Mouse (Mus musculus): ENCODE measurements around the gene Ces1a. TPM values are rescaled to one million over a fixed set of nuclear protein-coding genes. Genes with fewer than 3 reads are reported as not detected.

Gene Ces1a
- not detected in 2 replicates for polyA plus RNA-seq (2016; fragmentation: Nextera tagmentation; extraction: Ambion mirVana)

DNA sequence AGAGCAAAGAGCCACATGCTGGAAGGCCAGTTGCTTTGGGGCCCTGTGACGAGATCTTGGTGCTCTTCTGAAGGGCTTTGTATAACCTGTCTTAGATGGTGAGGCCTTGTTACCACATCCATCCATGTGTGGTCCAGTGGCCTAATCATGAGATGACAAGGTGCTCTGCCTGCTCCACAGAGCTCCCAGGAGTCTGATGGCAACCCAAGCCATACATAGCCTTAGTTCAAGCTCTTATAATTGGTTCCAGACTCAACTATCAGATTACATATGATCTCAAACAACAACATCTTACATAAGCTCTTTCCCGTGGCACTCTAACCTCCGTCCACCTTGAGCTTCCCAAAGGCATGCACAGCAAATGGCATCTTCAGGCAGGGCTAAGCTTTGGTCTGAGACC lies at the start of gene Ces1a:
Gene Ces1a, minus strand, starts transcription at position 101 of the 400 bp plus-strand sequence.
- Histone ChIP-seq H3K27me3 (ENCODE audit: low read depth, poor library complexity, severe bottlenecking) (no peaks in the 10 kb centered on the region), H3K9me3 (replicated peaks) (no peaks in the 10 kb centered on the region), H3K4me1 (0 out of 2 replicates have a peak, but pooled peaks cover 7% of the 10 kb centered on the region), H3K36me3 (no peaks in the 10 kb centered on the region), H3K27ac (no peak within 1 kb of the TSS), H3K4me3 (no peak within 1 kb of the TSS)
- DNase-seq (ENCODE audit: low spot score) = no peak
- 66% methylated on average over 3 of the region's 3 CpGs for WGBS

GRCm38 (mm10) chr8:93095376-93095775 lies 47.4 kb upstream of the Ces1a start:
- DNase-seq (ENCODE audit: low spot score) = peak; percentile 48
- Histone ChIP-seq H3K27me3 (ENCODE audit: low read depth, poor library complexity, severe bottlenecking) (no peaks in the 10 kb centered on the region), H3K4me1 (no peaks in the 10 kb centered on the region), H3K27ac (no peak overlapping the region), H3K4me3 (no peak overlapping the region), H3K36me3 (no peaks in the 10 kb centered on the region), H3K9me3 (replicated peaks) (no peaks in the 10 kb centered on the region)

DNA sequence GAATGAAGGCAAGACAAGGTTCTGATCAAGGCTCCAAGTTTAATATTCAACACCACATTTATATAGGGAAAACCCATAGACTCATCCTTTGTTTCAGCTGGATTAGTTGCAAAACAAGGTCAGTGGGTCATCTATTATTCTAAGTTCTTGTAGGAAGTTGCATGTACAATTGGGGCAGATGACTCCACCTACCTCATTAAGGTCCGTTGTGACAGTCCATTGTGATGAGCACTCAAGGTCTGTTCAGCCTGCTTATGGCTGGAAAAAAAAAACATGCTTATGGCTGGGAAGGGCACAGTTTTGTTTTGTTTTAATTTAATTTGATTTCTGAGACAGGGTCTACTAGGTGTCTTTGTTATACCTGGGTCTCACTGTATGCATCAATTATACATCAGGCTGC lies 43.3 kb upstream of the Ces1a start:
- DNase-seq (ENCODE audit: low spot score) = no peak
- 79% methylated on average over 1 of the region's 1 CpGs for WGBS
- Histone ChIP-seq H3K4me1 (peaks cover 15% of the 10 kb centered on the region), H3K9me3 (replicated peaks) (no peaks in the 10 kb centered on the region), H3K4me3 (no peak overlapping the region), H3K36me3 (no peaks in the 10 kb centered on the region), H3K27ac (no peak overlapping the region), H3K27me3 (ENCODE audit: low read depth, poor library complexity, severe bottlenecking) (no peaks in the 10 kb centered on the region)

GRCm38 (mm10) chr8:93088686-93089122 lies 40.7 kb upstream of the Ces1a start:
- H3K27ac ChIP-seq = peak overlapping the region; percentile 83
- DNase-seq (ENCODE audit: low spot score) = peak; percentile 70
- H3K4me3 ChIP-seq = peak overlapping the region; percentile 33
- 9% methylated on average over 2 of the region's 2 CpGs for WGBS
- peaks cover 15% of the 10 kb centered on the region for H3K4me1 ChIP-seq
- H3K27me3 ChIP-seq (ENCODE audit: low read depth, poor library complexity, severe bottlenecking) = no peaks in the 10 kb centered on the region
- no peaks in the 10 kb centered on the region for H3K36me3 ChIP-seq
- no peaks in the 10 kb centered on the region for H3K9me3 ChIP-seq (replicated peaks)

- no peaks in the 10 kb centered on the region for H3K36me3 ChIP-seq
- peak overlapping the region; percentile 83 for H3K27ac ChIP-seq
- peaks cover 15% of the 10 kb centered on the region for H3K4me1 ChIP-seq
- no peak for DNase-seq (ENCODE audit: low spot score)
- WGBS = 37% methylated on average over 7 of the region's 7 CpGs
- no peaks in the 10 kb centered on the region for H3K27me3 ChIP-seq (ENCODE audit: low read depth, poor library complexity, severe bottlenecking)
- H3K9me3 ChIP-seq (replicated peaks) = no peaks in the 10 kb centered on the region
- H3K4me3 ChIP-seq = peak overlapping the region; percentile 33
Observed at GRCm38 (mm10) chr8:93088193-93088592, 40.2 kb upstream of the Ces1a start.

DNA sequence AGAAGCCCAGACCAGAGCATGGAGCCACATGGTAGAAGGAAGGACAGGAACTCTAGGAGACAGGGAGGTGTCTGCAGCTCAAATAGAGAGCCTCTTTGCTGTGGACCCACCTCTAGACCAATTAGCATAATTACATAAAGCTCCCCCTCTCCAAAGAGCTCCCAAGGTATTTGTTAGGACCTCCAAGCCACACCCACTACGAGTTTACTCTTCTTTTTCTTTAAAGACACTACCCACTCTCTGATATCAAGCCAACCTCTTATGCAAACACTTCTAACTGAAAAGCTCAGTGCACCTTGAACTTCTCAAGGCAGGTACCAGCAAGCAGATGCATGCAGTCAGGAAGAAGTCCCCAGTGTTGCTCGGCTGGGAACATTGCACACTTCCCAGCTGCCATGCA lies 31.9 kb upstream of the Ces1a start, which contains the start of gene Ces1b:
Gene Ces1b, minus strand, starts transcription at position 131 of the 400 bp plus-strand sequence.
- DNase-seq (ENCODE audit: low spot score) = no peak
- Histone ChIP-seq H3K36me3 (no peaks in the 10 kb centered on the region), H3K4me1 (no peaks in the 10 kb centered on the region), H3K27ac (no peak within 1 kb of the TSS), H3K9me3 (replicated peaks) (no peaks in the 10 kb centered on the region), H3K4me3 (no peak within 1 kb of the TSS), H3K27me3 (ENCODE audit: low read depth, poor library complexity, severe bottlenecking) (no peaks in the 10 kb centered on the region)
- WGBS = 79% methylated on average over 2 of the region's 2 CpGs

GRCm38 (mm10) chr8:93075251-93075650 lies 27.3 kb upstream of the Ces1a start:
- no peaks in the 10 kb centered on the region for H3K4me1 ChIP-seq
- 90% methylated on average over 4 of the region's 4 CpGs for WGBS

GRCm38 (mm10) chr8:93063416-93064117 lies 15.6 kb upstream of the Ces1a start:
- H3K27ac ChIP-seq = no peak overlapping the region
- 83% methylated on average over 3 of the region's 3 CpGs for WGBS
- no peaks in the 10 kb centered on the region for H3K4me1 ChIP-seq
- no peaks in the 10 kb centered on the region for H3K9me3 ChIP-seq (replicated peaks)
- H3K27me3 ChIP-seq (ENCODE audit: low read depth, poor library complexity, severe bottlenecking) = no peaks in the 10 kb centered on the region
- H3K36me3 ChIP-seq = no peaks in the 10 kb centered on the region
- no peak for DNase-seq (ENCODE audit: low spot score)
- no peak overlapping the region for H3K4me3 ChIP-seq

More at GRCm38 (mm10) chr8:93075251-93075650, 27.3 kb upstream of the Ces1a start:
- no peaks in the 10 kb centered on the region for H3K27me3 ChIP-seq (ENCODE audit: low read depth, poor library complexity, severe bottlenecking)
- DNase-seq (ENCODE audit: low spot score) = no peak
- H3K36me3 ChIP-seq = no peaks in the 10 kb centered on the region
- H3K9me3 ChIP-seq (replicated peaks) = no peaks in the 10 kb centered on the region
- H3K27ac ChIP-seq = no peak overlapping the region
- no peak overlapping the region for H3K4me3 ChIP-seq

DNA sequence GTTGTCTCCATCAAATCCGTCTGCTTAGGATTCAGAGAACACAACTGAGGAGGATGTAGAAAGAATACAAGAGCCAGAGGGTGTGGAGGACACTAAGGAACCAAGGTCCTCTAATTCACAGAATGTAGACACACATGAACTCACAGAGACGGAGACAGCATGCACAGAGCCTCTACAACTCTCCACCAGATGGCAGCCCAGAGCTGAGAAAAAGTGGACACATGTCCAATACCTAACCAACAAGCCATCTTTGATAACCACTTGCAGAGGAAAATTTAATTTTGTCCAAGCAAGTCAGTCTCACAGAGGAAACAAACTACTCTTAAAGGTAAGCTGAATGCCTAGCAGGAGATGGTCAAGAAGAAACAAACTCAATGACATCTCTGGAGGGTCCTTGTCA lies 11.2 kb upstream of the Ces1a start:
- DNase-seq (ENCODE audit: low spot score) = peak; percentile 77
- Histone ChIP-seq H3K27me3 (ENCODE audit: low read depth, poor library complexity, severe bottlenecking) (no peaks in the 10 kb centered on the region), H3K9me3 (replicated peaks) (no peaks in the 10 kb centered on the region), H3K36me3 (no peaks in the 10 kb centered on the region), H3K27ac (no peak overlapping the region), H3K4me3 (no peak overlapping the region), H3K4me1 (peaks cover 3% of the 10 kb centered on the region; the same call in 1 of the 2 replicates)
- 26% methylated on average over 2 of the region's 2 CpGs for whole genome bisulfite sequencing

DNA sequence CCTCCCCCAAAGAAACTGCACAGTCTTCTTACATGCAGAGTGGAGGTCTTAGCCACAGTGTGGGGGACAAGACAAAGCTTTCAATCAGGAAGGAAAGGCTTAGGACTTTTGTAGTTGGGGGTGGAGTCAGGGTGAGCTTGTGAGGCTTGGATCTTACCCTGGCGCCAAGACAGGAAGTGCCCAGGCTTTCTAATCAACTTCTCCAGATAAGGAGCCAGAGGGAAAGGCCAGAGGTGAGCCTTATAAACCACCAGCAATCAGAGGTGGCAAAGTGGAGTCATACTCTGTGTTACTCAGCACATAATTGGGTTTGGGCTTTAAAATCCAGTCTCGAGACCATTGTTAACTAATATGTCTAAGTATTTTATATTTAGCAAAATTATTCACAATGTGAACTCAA lies 7.2 kb upstream of the Ces1a start:
- DNase-seq (ENCODE audit: low spot score) = no peak
- Histone ChIP-seq H3K9me3 (replicated peaks) (no peaks in the 10 kb centered on the region), H3K36me3 (no peaks in the 10 kb centered on the region), H3K27ac (no peak overlapping the region), H3K4me3 (no peak overlapping the region), H3K4me1 (peaks cover 3% of the 10 kb centered on the region; the same call in 1 of the 2 replicates), H3K27me3 (ENCODE audit: low read depth, poor library complexity, severe bottlenecking) (no peaks in the 10 kb centered on the region)
- WGBS = 39% methylated on average over 2 of the region's 2 CpGs

- 0 out of 2 replicates have a peak, but pooled peaks cover 7% of the 10 kb centered on the region for H3K4me1 ChIP-seq
- no peaks in the 10 kb centered on the region for H3K27me3 ChIP-seq (ENCODE audit: low read depth, poor library complexity, severe bottlenecking)
- H3K9me3 ChIP-seq (replicated peaks) = no peaks in the 10 kb centered on the region
- no peak for DNase-seq (ENCODE audit: low spot score)
- H3K36me3 ChIP-seq = no peaks in the 10 kb centered on the region
- 82% methylated on average over 4 of the region's 4 CpGs for whole genome bisulfite sequencing
- H3K4me3 ChIP-seq = no peak overlapping the region
- no peak overlapping the region for H3K27ac ChIP-seq
Observed at GRCm38 (mm10) chr8:93048510-93049416, 771 bp upstream of the Ces1a start.

- Histone ChIP-seq H3K4me1 (peaks cover 8% of the 10 kb centered on the region; the same call in 1 of the 2 replicates), H3K4me3 (no peak overlapping the region), H3K27me3 (ENCODE audit: low read depth, poor library complexity, severe bottlenecking) (no peaks in the 10 kb centered on the region), H3K36me3 (no peaks in the 10 kb centered on the region), H3K27ac (no peak overlapping the region), H3K9me3 (replicated peaks) (no peaks in the 10 kb centered on the region)
- no peak for DNase-seq (ENCODE audit: low spot score)
- WGBS = 50% methylated on average over 1 of the region's 1 CpGs
Observed at GRCm38 (mm10) chr8:93043083-93043482, 4.9 kb downstream of the Ces1a start.
